Mouse (Mus musculus) ES-Bruce4 (cell line): ENCODE measurements around the gene Jup.

Experiments
- CTCF ChIP-seq: IDR thresholded peaks from one replicate; pipeline ENCODE4 v1.8.1; 2011; ENCODE audit warnings: low read depth, low read length
- EP300 ChIP-seq: IDR thresholded peaks from 2 replicates; pipeline ENCODE4 v1.6.1; 2011; ENCODE audit warnings: low read depth, low read length; ENCODE audit not compliant: insufficient read depth
- POLR2A ChIP-seq: IDR thresholded peaks from one replicate; pipeline ENCODE4 v1.8.1; 2011; ENCODE audit warnings: low read length; ENCODE audit not compliant: insufficient read depth

- TF ChIP-seq CTCF (no peak), POLR2A (no peak), EP300 (no peak)
Measured at GRCm38 (mm10) chr11:100400842-100401241, 3.3 kb upstream of the Jup start.
